Mouse (Mus musculus): ENCODE results near the gene Nek2.

Gene Nek2

DNA sequence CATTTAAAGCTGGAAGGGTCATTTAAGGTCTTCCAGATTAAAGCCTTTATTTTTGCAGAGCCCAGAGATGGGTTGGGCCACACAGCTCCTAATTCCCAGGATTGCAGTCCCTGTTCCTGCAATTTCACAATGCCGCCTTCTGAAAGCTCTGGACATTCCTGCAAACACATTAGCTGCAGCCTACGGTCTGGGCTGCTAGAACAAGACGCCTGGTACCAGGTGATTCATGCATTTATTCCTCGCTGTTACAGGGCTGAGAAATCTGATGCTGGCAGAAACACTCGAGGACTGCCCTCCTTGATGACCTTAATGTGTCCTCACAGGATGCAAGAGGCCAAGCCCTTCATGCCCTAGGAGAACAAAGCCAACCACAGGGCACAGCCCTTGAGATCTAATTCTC lies 6.3 kb upstream of the Nek2 start:
- no peak for DNase-seq (ENCODE audit: low spot score)

DNA sequence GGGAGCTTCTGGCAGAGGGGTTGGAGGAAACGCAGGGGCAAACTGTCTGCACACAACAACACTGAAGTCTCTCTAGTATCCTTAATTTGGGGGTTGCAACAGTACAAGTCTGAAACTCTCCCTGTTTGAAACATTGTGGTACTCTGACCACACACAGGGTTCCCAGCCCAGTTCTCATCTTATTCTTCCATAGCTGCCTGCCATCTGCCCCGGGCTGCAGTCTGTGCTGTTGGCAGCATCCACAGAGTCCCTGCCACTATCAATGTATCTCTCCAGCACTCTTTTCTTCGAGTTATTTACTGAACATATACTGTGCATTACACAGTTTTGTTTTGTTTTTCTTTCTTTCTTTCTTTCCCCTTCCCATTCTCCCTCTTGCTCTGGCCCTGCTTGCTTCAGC lies 4.6 kb upstream of the Nek2 start:
- no peak for DNase-seq (ENCODE audit: low spot score)

DNA sequence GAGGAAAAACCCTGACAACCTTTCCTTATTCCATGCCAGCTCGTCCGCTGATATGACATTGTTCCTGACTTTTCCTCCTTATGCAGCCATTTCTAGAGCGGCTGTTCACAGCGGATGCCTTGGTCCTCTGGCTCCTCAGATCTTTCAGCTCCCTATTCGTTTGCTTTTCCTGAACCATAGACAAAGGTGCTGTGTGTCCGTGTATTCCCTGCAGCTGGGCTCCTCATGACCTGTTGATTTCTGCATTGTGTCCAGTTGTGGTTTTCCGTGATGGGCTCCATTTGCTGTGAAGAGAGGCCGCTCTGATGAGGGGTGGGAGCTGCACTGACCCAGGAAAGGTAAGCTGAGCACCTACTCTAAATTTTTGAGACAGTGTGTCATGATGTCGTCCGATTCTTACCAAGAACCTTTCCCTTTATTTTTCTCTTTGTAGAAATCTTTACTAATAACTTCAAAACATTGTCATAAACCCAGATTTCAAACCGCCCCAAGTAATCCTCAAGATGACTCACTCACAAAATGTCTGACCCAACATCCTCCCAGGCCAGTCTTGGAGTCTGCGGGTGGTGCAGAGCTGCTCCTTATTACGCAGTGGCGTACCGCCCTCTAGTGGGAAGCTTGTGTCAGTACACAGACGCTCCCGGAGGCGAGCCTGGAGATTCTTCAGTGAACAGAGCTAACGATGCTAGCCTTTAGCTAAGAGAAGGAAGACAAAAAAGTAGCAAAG lies 3.7 kb upstream of the Nek2 start:
- peak; percentile 73 for DNase-seq (ENCODE audit: low spot score)

DNA sequence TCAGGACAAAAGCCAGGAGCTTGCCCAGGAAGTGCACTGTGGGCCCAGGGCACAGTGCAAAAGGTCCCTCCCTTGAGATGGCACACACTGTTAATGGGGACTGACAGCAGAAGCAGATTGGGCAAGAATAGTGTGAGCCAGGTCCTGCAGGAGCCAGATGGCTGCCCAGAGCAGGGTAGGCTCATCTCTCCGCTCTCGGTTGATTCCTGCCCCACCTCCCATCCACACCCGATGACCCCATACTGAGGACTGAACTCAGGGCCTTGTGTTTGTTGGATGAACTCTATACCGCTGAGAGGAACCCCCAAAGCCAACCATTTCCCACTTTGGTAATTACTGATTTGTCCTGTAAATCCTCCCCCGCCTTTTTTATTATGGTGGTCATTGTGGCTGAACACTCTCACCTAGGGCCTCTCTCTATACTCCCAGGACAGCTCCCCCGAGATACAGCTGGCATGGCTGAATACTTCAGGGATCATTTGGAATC lies 3.1 kb upstream of the Nek2 start:
- no peak for DNase-seq (ENCODE audit: low spot score)

DNA sequence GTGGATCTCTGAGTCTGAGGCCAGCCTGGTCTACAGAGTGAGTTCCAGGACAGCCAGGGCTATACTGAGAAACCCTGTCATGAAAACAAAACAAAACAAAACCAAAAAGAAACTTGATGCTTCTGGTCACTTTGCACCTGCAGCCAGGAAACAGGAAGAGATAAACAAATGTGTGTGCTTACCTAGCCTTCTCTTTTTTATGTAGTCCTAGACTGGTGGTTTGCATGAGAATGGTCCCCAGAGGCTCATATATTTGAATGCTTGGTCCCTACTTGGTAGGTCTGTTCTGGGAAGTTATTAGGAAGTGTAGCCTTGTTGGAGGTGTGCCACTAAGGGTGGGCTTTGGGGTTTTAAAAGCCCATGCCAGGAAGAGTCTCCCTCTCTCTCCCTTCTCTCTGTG lies 2.2 kb upstream of the Nek2 start:
- DNase-seq (ENCODE audit: low spot score): no peak

DNA sequence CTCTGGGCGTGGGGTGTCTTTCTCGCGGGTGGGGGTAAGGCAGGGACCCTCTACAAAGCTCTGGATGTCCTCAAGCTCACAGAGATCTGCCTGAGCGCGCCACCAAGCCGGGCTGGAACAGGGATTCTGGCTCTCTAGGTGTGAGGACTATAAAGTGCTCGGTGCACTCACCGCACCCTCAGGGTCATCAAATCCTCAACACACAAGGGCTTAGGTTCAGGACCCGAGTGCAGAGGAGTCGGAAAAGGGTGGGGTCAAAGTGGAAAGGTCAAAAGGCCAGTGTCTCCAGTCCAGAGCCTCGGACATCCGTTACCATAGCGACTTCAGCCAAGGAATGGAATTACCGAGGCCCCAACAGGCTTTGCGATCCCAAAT lies 306 bp upstream of the Nek2 start:
- peak; percentile 17 for DNase-seq (ENCODE audit: low spot score)

DNA sequence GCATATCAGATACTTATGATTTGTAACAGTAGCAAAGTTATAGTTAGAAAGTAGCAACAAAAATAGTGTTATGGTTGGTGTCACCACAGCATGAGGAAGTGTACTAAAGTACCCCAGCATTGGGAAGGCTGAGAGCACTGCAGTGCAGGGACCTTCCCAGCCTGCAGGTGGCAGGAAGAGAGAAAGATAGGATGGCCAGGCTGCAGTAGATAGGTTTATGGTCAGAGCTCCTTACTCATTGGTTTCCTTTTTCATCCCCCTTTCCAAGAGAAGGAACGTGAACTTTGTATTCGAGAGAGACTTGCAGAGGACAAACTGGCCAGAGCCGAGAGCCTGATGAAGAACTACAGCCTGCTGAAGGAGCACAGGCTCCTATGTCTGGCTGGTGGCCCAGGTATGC lies 7.9 kb downstream of the Nek2 start:
- no peak for DNase-seq (ENCODE audit: low spot score)

DNA sequence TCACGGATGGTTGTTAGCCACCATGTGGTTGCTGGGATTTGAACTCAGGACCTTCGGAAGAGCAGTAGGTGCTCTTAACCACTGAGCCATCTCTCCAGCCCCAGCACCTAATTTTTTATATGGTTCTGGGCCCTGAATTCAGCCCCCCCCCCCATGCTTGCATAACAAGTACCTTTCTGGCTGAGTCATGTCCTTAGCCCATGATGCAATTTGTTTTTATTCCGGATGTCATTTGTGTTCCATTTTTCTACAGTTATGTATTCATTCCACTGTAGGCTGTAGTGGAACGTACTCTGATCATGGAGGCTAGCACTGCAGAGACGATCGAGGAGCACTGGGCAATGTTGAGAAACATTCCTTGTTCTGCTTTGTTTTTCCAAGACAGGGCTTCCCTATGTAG lies 12.2 kb downstream of the Nek2 start:
- no peak for DNase-seq (ENCODE audit: low spot score)

DNA sequence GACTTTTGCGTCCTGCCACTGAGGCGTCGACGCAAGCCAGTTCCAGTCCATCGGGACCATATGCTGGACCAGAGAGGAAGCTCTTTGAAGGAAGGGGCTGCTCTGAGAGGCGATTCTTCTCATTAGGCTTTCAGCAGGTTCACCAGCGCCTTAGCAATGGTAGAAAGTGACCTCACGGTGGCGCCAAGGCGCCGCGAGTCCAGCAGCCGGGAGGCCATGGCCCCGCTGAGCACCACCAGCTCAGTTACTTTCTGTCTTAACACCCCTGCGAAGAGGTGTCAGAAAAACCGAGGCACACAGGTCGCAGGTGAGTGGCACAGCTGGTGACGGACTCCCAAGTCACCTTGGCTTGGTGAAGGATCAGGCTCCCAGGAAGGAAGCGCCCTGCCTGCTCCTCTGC lies 13.6 kb downstream of the Nek2 start:
- DNase-seq (ENCODE audit: low spot score): peak; percentile 78

DNA sequence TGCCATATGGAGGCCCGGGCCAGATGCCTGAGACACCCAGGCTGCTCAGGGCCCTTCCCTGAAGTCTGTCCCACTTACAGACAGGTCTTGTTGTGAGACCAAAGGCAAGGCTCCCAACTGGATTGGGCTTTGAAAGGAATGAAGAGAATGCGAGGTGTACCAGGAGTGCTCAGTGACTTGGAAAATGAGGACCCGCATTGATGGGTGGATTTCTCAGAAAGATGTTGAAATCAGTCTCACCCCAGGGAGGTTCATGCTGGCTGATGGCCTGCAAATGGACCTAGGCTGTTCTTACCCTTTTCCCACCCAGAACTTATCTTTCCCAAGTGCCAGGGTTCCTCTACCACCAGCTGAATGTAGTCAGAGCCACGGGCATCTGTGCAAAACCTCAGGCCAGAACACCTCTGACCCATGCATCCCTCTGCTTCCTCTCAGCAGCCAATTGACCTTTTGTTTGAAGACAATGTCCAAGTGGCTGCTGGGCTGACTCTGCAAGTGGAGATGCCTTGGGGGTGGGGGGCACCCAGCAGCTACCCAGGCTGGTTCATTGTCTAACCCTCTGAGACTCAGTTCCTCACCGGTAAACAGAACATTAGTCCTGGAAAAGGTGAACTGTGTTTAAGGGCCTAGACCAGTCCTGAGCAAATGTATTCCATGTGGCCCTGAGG lies 15.2 kb downstream of the Nek2 start:
- no peak for DNase-seq (ENCODE audit: low spot score)

DNA sequence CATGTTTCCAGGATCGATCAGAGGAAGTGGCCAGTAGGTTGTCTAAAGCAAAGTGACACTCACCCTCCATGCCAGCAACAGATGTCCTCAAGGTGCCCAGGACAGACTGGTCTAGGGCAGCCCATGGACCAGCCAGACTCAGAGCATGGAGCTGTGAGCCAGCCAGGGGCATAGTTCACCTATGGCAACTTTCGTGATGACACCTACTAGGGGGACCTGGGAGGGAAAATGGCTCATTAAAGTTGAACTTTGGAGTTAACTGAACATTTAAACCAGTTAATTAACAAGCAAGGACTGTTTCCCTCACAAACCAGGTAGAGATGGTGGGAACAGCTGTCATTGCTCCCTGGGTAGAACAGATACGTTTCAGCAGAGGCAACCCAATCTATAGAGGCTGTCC lies 16.4 kb downstream of the Nek2 start:
- no peak for DNase-seq (ENCODE audit: low spot score)

DNA sequence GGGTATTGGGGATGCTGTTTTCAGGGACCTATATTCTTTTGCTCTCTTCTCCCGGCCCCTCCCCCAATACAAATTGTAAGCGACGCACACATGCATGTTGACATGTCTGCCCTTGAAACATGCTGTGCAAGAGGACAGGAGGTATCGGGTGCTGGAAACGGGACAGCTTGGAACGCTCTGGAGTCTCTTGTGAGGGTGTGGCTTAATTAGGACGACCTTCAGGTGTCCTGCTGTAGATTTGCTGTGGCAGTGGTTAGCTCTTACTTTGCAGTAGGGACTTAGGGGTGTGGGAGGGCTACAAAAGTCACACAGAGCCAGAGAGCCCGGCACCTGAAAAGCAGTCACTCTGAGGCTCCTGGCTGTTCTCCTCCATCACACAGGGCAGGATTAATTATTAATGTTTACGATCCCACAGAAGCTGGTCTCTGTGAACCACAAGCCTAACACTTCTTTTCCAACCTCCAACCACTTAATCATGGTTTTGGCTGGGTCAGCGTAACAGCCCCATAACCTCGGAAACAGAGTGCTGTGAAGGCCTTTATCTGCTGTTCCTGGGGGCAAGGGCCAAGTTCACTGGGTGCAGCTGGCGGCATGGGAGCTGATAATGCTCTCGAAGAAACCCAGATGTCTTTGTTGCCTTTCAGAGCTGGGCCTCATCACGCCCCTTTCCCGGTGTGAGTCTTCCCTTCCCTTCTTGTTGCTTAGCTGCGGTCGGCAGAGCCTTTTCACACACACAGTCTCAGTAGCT lies 17.9 kb downstream of the Nek2 start:
- DNase-seq (ENCODE audit: low spot score): peak; percentile 87

DNA sequence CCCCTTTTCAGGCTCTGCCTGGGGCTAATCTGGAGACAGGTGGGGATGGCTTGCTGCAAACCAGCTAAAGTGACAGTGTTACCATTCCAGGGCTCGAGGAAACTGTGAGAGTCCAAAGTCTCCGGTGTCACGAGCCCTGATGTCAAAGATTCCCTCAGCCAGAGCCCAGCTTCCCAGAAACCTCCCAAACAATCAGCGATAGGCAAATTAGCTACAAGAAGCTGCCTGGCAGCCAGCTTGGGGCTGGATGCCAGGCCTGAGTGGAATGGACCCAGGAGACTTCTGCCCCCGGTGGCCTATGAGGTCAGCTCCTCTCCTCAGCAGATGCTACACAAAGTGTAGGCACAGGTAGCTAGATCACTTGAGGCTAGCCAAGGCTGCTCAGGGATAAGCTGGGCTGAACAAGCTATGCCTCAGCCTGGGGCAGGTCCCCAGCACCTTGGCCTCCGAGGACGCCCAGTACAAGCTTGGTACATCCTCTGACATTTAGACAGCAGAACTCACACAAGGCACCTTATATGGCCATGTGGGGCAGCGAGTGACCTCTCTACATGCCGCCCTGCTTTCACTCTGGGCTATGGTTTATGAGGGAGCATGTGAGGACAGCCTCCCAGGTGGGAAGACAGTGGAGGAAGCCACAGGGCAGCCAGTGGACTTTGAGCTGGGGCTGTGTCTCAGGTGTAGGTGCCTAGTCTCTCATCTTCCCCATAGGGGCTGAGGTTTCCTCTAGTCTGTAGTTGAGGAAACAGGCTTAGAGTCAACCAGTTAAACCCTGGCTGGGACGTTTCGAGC lies 19.7 kb downstream of the Nek2 start:
- DNase-seq (ENCODE audit: low spot score): peak; percentile 84

DNA sequence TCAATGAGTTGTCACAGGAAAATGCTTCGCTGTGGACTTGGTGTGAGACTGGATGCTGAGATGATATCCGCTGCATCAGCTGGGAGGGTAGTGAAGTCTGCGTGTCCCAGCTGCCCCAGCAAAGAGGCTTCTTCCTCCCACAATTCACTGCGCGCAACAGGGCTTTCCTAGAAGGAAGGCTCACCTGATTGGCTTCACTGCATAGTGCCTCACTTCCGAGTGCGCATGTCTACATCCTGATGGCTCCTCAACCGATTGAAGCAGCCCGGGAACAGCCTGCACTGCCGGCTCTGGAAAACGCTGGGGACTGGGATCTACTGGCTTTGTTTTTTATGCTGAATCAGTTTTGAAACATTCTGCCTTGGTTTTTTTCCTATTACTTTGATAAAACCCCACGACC lies 21.0 kb downstream of the Nek2 start:
- no peak for DNase-seq (ENCODE audit: low spot score)

DNA sequence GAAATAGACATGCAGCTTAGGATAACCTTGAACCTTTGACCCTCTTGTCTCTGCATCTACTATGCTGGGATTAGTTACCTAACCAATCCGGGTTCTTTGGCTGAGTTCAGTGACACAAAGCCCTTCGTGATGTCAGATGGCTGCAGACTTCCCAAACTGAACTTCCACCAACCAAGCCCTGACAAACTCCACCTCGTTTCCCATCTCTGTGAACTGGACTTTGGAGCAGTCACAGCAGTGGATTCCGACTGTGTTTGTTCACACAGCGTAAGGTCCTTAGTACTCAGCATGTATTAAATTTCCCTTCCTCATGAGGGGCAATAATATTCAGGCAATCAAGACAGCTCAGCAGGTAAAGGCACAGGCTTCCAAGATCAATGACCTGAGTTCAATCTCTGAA lies 25.4 kb downstream of the Nek2 start:
- DNase-seq (ENCODE audit: low spot score): peak; percentile 68

DNA sequence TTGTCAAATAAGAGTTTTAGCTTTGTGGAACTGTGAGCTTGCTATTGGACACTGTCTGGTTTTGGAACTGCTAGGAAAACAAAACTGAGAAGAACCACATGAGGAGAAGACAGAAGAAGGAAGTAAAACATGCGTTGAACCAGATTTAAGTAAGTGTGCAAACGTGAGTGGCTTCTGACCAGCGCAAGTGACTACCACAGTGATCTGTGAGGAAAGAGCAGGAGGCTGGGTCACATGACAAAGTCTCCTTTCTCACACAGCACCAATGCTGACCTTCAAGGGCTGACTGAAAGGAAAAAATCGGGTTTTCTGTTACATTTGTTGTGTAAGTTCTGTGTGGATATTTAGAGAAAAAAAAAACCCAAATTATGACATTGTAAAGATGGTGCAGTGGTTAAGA lies 28.3 kb downstream of the Nek2 start:
- DNase-seq (ENCODE audit: low spot score): no peak

DNA sequence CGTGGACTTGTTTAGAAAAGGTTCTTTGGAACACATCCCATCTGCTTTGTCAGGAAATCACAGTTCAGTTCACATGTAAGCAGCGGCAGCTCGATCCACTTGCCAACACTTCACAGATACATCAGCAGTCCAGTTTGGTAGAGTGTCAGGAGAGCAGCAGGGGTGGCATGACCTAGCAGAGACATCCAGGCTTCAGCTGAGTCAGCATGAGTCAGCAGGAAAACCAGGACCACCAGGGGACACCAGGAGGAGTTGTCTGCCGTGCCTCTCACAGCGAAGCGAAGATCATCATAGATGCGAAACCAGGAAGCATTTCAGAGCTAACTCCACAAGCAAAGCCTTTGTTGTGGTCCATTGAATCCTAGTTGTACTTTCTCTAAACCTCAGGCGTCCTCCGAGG lies 32.2 kb downstream of the Nek2 start:
- peak; percentile 24 for DNase-seq (ENCODE audit: low spot score)

DNA sequence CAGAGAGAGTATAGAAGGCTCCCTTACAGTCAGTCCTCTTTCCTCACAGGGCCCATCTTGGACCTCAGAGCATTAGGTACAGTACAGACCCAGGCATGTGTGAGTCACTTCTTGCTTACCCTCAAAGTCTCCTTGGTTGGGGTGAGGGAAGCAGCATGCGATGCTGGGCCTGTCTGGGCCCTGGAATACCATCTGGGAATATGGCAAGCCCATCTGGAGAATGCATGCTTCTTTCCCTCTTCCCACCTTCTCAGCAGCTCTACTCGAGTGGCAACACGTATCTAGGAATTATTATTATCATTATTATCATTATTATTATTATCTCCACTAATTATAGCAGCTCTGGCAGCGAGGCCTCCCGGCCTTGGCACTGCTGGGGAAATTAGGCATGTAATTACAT lies 33.5 kb downstream of the Nek2 start:
- no peak for DNase-seq (ENCODE audit: low spot score)

DNA sequence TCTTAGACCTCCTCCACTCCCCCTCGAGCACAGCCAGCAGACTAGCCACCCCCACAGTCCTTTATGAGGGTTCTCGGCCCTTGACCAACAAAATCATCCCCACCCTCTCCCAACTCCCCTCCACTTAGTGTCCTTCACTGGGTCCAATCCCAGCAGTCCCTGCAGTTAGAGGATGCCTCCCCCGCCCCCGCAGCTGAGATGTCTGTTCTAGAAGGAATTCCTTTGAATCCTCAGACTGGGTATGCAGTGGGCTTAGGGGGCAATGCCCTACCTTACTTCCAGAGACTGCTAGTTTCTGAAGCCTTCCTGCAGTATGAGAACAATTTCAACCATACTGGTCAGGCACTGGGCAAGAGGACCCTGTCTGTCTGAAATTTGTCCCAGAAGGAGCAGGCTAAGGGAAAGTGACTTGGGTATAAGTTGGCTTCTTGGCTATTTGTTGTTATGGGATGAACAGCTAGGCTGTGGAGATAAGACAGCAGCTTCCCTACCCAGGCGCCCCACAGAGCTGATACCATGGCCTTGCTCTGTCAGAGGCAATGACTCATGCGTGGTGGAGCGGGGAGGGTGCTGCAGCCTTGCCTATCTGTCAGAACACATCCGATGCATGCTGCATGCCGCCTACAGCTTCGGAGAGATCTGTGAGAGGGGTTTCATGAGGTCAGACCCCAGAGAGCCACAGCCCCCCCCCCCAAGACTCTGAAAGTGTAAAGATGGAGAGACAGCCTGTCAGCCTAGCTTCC lies 34.1 kb downstream of the Nek2 start:
- peak; percentile 71 for DNase-seq (ENCODE audit: low spot score)

DNA sequence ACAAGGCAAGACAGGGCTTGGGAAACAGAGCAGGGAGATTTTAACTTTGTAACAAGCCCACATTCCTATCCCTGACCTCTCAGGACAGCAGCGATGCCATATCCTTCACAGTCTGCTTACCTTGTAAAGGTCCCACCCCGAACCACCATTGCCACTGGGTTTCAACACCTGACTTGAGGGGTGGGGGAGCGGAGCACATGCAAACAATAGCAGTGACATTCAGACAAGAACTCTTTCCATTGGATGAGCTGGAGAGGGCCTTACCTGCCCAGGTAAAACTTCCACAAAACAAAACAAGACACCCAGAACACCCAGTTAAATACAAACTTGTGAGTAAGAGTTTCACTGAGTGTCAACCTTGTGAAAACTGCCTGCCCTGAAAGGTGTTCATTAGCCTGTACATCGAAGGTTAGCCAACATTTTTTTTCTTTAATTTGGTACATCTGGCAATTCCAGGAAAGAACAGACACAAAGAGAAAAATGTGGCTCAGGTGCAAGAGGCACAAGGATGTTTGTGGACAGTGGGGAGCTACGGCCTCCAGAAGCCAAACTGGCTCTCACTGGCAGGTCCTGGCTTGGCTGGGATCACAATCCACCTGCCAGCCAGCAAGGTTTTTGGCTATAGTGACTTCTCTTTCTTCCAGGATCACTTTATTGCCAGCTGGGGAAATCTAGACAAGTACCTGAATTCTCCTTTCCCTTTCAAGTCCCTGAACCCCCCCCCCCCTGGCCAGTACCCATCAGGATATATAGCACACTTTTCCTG lies 35.8 kb downstream of the Nek2 start:
- no peak for DNase-seq (ENCODE audit: low spot score)

DNA sequence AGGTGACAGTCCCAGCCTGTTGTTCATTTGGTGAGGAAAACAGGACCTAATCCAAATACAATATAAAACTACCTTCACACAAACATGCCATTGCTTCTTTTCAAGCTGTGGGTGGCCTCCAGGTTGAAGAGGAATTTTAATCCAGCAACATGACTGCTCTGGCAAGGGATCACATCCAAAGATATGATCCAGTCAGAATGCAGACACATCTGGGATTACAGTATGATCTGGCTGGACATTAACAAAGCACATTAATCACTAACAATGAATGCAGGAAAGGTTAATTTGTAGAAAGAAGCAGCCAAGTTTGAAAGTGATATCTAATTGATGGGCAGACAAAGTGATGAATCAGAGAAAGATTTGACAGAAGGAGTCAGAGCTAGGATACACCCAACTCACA lies 36.9 kb downstream of the Nek2 start:
- DNase-seq (ENCODE audit: low spot score): no peak
